Mouse (Mus musculus) adrenal gland, adult 2 months (tissue): ENCODE measurements around the gene Nfkbil1. TPM values are rescaled to one million over a fixed set of nuclear protein-coding genes. Genes with fewer than 3 reads are reported as not detected.
"Not testable (repeated sequence)": the region's sequence is repeated elsewhere in the genome, so short reads cannot be mapped to it uniquely, and the experiment has no call there.

Source experiments
- DNase-seq: peaks from one replicate; pipeline ENCODE4 v3.0.0; 2021
- polyA plus RNA-seq: library from polyadenylated mRNA; depleted of rRNA; stranded (reverse); fragments of >200 nt; gene quantifications from 2 replicates; pipeline ENCODE4 v1.2.3, GENCODE M21; 2012
- total RNA-seq, 2 experiments: library from RNA; stranded (reverse); gene quantifications; 2 replicates each; pipeline ENCODE4 v1.2.3; 2021

Nfkbil1 gene
- total and polyA plus RNA-seq, 3 experiments: 14.1 to 52.3 (median 19.4) TPM

- no peak for DNase-seq
These were observed 1.4 kb upstream of the Nfkbil1 start for GRCm38 (mm10) chr17:35236996-35237395.

GRCm38 (mm10) chr17:35236390-35236746 lies 776 bp upstream of the Nfkbil1 start:
- DNase-seq: peak; percentile 97

- DNase-seq: peak; percentile 73
These were observed 689 bp downstream of the Nfkbil1 start for GRCm38 (mm10) chr17:35234903-35235302.

- DNase-seq: not testable (repeated sequence)
These were observed 1.5 kb downstream of the Nfkbil1 start for GRCm38 (mm10) chr17:35234090-35234489.

- DNase-seq: peak; percentile 58
These were observed 2.2 kb downstream of the Nfkbil1 start, which contains the start of gene Atp6v1g2 for GRCm38 (mm10) chr17:35233114-35233980. Gene Atp6v1g2, plus strand, starts transcription at chr17:35233660.

GRCm38 (mm10) chr17:35232659-35233058 lies 2.9 kb downstream of the Nfkbil1 start:
- DNase-seq: no peak

- DNase-seq: peak; percentile 86
These were observed 3.5 kb downstream of the Nfkbil1 start for GRCm38 (mm10) chr17:35232043-35232442.

GRCm38 (mm10) chr17:35231022-35231421 lies 4.6 kb downstream of the Nfkbil1 start:
- DNase-seq: peak; percentile 61

- DNase-seq: no peak
These were observed 9.0 kb downstream of the Nfkbil1 start for GRCm38 (mm10) chr17:35226561-35227046.

- peak; percentile 29 for DNase-seq
These were observed 10.1 kb downstream of the Nfkbil1 start for GRCm38 (mm10) chr17:35225456-35225855.

GRCm38 (mm10) chr17:35224641-35225040 lies 11.0 kb downstream of the Nfkbil1 start:
- DNase-seq: no peak

GRCm38 (mm10) chr17:35222299-35222698 lies 13.3 kb downstream of the Nfkbil1 start:
- DNase-seq: peak; percentile 29

- no peak for DNase-seq
These were observed 15.2 kb downstream of the Nfkbil1 start, which contains the start of gene Gm16181 for GRCm38 (mm10) chr17:35220156-35220952. Gene Gm16181, plus strand, starts transcription at chr17:35220834.

GRCm38 (mm10) chr17:35219601-35220041 lies 16.0 kb downstream of the Nfkbil1 start:
- no peak for DNase-seq

GRCm38 (mm10) chr17:35218516-35219193 lies 16.9 kb downstream of the Nfkbil1 start:
- DNase-seq: peak; percentile 57

- DNase-seq: no peak
These were observed 22.5 kb downstream of the Nfkbil1 start for GRCm38 (mm10) chr17:35213071-35213470.

- no peak for DNase-seq
These were observed 25.0 kb downstream of the Nfkbil1 start for GRCm38 (mm10) chr17:35210593-35210992.

- DNase-seq: no peak
These were observed 25.6 kb downstream of the Nfkbil1 start for GRCm38 (mm10) chr17:35209785-35210535.

GRCm38 (mm10) chr17:35205380-35205769 lies 30.2 kb downstream of the Nfkbil1 start:
- DNase-seq: no peak

GRCm38 (mm10) chr17:35204494-35205379 lies 30.9 kb downstream of the Nfkbil1 start, which contains the start of gene Lta:
Gene Lta, minus strand, starts transcription at chr17:35205351.
- DNase-seq: no peak
